Mouse (Mus musculus) mouse embryonic stem cell (cell line): ENCODE results near the gene Ufc1.

Experiments used
- in situ Hi-C, 2 experiments: fragments of 300-500 bp; cut with MboI; formaldehyde crosslinking; loops; 1 replicate in 1 of 2; 3 replicates in 1 of 2; pipeline ENCODE4 v1.14.3; 2019 to 2020; ENCODE audit warnings: low sequenced_read_pairs in 2 of 2, low pct_unique_long_range_greater_than_20kb in 1 of 2, mixed read lengths in 1 of 2; ENCODE audit not compliant: unreplicated experiment in 1 of 2

Ufc1 gene

DNA sequence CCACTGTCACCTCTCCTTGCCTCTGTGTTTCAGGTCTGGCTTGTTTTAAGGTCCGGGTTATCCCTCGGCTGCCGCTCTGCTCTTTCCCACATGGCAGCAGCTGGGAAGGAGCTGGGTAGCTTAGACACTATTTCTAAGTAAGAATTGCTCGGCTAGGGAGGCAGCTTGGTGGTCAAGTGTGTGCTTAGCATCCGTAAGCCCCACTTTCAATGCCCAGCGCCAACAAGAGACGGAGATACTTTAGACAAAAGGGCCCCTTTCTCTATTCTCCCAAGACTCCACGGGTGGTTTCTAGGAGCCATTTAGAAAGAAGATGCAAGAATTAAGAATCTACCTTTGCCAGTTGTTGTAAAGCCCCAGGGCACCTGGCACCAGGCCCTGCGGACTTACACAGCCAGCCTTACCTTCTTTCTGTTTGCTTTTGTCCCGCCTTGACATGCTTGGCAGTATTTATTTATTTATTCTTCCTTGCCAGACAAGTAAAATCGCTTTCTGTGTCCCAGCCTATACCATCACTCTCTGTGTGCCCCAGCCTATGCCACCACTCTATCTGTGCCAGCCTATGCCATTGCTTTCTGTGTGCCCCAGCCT is 19.6 kb downstream of the Ufc1 start:
- in situ Hi-C loops = no loop called here

DNA sequence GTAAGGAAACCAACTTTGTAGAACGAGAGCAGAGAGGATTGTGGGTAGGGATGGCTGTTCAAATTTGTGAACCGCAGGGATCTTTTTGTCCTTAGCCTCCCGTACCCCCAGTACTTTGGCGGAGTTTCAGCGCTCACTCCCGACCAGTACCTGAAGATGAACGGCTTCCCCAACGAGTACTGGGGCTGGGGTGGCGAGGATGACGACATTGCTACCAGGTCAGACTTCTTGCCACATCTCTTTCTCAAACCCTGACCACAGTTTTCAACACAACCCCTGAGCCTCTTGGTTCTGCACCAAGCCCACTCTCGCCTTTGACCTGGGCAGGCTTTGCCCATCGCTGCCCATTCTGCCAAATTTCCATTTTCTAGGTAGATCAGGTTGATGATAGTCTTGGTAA is 20.7 kb downstream of the Ufc1 start:
- in situ Hi-C loops = no loop called here

DNA sequence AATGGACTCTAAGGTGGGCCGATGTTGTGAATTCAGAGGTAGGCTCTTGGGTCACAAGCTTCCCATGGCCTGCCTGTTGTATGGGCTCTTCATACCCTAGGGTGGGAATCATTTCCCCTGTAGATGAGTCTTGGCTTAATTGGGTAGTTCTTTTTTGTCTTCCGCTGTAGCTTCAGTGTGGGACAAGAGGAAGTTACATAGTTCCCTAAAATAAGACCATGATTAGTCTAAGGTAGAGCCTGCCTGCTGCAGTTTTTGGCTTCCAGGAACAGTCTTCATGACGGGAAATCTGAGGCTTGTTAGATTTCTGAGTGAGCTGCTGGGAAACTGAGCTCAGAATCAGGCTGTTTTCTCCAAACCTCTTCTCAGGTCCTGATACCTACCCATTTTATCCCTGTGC is 22.7 kb downstream of the Ufc1 start:
- in situ Hi-C loops = no loop called here

DNA sequence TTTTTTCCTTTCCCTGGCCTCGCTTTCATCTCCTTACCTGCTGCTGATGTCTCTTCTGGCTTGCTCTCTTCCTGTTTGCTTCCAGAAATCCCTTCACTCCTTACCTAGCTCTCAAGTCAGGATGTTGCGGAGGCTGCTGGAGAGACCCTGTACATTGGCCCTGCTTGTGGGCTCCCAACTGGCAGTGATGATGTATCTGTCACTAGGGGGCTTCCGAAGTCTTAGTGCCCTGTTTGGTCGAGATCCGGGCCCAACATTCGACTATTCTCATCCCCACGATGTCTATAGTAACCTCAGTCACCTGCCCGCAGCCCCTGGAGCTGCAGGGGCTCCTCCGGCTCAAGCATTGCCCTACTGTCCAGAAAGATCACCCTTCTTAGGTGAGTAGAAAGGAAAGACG is 23.2 kb downstream of the Ufc1 start:
- in situ Hi-C loops = no loop called here

DNA sequence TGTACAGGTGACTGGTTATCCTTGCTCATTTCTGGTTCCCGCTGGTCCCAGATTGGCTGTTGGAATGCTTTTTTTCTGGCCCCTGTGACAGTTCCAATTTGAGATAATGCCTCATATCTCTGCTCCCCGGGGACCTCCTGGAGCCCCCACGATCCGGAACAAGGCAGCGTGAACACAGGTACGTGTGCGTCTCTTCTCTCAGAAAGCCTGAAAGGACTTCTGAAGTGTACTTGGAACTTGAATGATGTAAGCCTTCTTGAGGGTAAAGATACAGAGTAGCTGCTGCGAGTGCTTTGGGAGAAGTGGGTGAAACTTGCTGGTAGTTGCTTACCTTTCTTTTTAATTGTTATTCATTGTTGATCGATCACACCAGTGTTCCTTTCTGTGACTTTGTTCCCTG is 23.6 kb downstream of the Ufc1 start:
- in situ Hi-C loops = no loop called here

DNA sequence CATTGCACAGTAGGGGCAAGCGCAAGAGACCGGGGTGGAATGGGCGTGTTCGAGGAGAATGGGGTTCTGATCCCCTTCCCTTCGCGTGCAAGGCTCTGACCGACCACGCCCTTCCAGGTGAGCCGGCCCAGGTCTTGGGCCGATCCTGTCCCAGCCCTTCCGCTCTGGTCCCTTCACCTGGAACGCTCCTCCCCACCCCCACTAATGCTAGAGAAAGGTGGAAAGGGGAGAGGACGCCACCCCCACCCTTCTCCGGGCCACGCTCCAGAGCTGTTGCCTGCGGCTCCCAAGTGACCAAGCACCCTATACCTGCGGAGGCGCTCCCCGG is 24.3 kb downstream of the Ufc1 start:
- in situ Hi-C loops = no loop called here

DNA sequence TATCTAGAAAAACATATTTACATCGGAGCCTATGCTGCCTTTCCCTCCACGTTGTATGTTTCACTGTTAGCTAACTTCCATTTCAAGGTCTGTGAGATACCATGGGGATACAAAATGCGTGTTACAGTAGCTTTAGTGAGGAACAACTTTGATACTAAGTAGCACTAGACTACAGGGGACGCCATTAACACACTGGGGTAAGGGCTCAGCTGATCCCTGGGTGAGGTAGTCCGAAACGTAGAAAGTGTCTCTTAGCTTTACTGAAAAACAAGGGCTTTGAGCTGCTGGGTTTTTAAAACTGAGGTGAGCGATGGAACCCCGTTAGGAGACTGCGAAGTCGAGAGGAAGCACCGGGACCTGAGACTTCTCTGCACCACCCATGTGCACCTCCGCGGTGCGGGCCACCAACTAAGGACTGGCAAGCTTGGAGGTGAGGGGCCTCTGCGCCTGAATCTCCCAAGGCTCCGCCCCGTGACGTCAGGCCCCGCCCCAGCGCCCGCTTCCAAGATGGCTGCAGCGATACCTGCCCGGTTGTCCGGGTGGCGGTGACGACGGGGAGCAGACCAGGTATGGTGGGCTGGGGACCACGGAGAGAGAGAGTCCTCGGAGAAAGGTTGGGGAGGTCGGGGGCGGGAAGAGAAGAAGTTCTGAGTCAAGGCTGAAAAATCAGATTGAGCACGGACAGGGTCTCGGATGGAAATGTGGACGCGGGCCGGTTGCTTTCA is 24.8 kb downstream of the Ufc1 start, which contains the start of gene B4galt3:
Gene B4galt3 (plus strand): TSS at position 481 of the 725 bp plus-strand sequence.
- in situ Hi-C loops = no loop called here

DNA sequence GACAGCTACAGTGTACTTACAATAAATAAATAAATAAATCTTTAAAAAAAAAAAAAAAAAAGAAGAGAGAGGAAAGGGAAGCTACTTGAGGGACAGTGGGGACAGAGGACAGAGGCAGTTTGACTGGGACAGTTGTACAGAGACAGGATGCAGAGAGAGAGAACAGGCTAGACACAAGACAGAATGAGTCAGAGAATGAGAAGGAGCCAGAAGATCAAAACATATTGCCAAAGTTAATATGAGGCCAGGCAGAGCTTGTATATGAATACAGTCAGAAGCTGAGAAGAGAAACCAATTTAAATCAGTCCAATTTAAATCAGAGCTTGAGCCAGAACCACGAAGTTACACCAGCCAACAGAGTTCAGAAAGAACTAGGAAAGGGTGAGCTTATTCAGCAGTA is 26.5 kb downstream of the Ufc1 start:
- in situ Hi-C loops = no loop called here

DNA sequence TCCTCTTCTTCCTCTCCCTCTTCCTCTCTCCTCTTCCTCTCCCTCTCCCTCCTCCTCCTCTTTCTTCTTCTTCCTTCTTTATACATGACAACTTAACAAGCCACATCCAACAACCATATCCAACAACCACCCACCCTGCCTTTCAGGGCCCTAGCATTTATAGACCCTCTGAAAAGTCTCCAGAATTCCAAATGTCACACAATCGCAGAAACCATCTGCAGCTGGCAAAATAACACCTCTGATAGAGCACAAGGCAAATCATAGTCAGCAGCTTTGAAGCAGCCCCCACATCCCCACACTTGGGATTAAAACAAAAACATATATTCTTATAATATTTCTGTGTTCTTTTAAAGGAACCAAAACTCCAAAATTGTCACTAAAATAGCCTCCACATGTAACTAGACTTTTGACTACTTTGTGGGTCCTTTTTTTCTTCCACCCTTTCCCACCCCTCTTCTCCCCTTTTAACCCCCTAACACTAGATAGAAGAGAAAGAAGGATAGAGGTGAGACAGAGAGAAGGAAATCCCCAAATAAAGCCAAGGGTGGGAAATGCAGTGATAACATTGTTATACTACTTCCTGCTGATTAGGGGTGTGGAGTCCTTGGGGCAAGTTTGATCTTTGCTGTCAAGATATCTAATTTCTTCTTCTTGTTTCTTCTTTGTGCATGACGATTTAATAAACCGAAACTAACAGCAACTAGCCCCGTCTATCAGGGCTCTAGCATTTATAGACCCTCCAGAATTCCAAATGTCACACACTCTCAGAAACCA is 28.7 kb downstream of the Ufc1 start:
- in situ Hi-C loops = no loop called here

DNA sequence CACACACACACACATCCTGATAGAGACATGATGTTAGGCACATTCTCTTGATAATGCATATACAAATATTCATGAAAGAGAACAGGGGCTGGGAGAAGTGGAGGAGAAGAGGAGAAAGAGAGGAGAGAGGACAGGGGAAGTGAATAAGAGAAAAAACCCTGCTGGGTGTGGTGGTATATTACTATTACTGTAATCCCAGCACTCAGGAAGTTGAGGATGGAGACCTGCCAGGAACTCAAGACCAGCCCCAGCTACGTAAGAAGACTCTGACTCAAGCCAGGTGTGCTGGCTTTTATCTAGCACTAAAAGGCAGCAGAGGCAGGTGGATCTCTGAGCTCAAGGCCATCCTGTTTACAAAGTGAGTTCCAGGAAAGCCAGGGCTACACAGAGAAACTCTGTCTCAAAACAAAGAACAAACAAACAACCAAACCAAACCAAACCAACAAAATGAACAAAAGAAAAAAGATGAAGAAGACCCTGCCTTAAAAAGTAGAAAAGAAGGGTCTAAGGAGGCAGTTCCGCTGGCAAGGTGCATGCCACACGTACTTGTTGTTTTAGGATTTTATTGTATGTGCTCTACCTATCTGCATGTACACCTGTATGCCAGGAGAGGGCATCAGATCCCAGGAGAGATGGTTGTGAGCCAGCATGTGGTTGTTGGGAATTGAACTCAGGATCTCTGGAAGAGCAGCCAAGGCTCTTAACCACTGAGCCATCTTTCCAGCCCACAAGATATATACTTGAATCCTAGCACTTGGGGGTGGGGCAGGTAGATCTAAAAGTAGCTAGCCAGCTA is 31.0 kb downstream of the Ufc1 start:
- in situ Hi-C loops = no loop called here

DNA sequence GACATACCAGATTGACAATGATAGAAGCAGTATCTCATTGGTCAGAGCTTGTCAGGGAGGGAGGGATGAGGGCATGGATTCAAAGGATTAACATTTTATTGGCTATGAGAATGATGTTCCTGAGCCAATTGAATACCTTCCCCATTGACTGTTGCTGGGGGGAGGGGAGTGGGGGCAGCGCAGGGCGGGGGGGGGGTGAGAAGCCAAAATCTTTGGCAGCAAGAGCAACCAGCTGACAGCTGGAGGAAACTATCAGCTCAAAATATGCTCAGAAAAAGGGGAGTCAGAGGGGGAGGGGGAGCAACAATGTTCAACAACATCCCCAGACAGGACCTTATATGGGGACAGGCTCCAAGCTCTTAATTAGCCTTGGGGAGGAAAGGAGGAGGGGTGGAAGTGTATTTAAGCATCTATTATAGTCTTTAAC is 31.6 kb downstream of the Ufc1 start:
- in situ Hi-C loops = no loop called here

DNA sequence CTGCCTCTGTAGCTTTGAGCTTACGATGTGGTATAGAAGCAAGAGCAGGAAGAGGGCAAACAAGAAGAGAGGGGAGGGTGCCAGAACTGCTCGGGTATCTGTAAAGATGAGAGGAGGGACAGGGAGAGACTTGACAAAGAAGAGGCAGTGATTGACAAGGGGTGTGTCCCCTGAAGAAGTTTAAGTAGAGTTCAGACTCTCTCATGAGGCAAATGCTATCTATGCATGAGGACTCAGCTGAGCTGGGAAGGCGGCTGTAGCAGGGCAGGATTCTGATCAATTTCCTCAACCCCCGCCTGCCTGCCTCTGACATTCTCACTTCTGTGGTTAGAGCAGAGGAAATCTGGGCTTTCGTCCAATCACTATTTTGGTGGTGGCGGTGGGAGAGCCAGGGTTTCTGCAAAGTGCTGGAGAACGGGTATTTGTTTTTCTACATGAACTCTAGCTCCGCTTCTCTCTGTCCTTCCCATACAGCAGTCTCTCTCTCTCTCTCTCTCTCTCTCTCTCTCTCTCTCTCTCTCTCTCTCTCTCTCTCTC is 32.2 kb downstream of the Ufc1 start:
- in situ Hi-C loops = no loop called here

DNA sequence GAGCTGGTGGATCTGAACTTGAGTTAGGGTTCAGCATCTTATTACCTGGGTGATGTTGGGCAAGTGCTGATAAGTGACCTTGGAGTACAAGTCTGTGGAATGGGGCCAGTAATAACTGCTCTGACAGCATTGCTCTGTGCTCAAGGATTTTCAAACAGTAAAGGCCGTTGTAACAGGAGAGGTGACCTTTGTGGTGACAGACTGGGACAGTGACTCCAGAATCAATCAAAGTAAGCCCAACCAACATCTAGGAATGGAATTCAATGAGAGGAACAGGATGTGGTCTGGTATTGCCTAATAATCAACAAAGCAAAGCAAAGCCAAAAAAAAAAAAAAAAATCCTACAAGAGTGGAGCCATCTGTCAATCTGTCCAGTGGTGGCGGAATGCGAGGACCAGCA is 34.5 kb downstream of the Ufc1 start:
- in situ Hi-C loops = no loop called here

DNA sequence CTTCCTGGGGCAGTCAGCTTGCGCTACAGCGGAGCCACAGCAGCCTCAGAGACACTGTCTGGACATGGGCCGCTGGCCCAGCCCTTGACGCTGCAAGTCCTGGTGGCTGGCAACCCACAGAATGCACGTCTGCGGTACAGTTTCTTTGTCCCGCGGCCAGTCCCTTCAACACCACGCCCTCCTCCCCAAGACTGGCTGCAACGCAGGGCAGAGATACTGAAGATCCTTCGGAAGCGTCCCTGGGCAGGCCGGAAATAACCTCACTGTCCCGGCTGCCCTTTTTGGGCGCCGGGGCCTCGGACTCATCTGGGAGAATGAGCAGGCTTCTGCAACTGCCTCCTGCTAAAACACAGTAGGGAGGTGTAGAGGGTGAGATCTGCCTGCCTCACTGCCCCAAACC is 35.9 kb downstream of the Ufc1 start:
- in situ Hi-C loops = no loop called here

DNA sequence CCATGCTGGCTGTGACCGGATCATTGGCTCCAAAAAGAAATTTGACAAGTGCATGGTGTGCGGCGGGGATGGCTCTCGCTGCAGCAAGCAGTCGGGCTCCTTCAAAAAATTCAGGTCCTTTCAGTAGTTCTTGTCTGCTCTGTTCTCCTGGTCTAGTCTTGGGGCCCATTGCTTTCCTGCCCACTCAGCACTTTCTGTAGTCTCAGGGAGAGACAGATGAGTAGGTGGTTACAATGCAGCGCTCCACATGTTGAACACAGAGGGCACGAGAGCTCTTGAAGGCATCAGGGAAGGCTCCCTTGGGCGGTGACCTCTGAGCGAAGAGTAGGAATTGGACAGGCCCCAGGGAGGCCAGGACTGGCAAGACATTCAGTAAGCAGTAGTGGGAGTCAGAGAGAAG is 37.0 kb downstream of the Ufc1 start:
- in situ Hi-C loops = no loop called here

DNA sequence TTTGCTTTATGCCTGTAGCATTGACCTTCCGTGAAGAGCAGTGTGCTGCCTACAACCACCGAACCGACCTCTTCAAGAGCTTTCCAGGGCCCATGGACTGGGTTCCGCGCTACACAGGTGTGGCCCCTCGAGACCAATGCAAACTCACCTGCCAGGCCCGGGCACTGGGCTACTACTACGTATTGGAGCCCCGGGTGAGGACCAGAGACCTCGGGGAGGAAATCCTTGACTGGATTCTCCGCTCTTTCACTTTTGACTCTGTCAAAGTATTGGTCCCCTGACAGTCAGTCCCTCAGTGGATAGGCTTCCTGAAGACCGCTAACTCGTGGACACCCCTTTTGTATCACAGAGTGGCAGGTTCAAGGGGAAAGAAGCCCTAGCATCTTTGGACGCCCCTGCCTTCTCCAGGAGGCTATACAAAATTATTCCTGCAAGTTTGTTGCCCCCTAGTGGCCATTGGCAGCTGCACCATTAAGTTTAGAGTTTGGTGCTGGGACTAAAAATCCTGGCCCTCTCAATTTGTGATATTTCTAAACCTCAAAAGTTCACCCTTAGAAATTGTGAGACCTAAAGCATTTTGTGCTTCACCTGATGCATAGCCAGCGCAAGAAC is 37.8 kb downstream of the Ufc1 start:
- in situ Hi-C loops = no loop called here

DNA sequence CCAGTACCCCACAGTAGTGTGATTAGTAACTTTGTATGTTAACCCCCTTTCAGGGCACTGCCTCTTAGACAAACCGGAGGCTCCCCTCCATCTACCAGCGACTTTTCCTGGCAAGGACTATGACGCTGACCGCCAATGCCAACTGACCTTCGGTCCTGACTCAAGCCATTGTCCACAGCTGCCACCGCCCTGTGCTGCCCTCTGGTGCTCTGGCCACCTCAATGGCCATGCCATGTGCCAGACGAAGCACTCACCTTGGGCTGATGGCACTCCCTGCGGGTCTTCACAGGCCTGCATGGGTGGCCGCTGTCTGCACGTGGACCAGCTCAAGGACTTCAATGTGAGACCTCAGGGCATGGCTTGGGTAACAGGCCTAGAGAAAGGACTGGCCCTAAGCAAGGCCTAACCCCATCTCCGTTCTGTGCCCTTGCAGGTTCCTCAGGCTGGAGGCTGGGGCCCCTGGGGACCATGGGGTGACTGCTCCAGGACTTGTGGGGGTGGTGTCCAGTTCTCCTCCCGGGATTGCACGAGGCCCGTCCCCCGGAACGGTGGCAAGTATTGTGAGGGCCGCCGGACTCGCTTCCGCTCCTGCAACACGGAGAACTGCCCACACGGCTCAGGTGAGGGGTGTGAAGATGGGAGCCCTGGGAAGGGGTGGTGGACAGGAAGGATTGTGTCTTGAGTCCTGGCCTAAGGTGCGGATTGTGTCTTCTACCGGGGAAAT is 38.6 kb downstream of the Ufc1 start:
- in situ Hi-C loops = no loop called here

DNA sequence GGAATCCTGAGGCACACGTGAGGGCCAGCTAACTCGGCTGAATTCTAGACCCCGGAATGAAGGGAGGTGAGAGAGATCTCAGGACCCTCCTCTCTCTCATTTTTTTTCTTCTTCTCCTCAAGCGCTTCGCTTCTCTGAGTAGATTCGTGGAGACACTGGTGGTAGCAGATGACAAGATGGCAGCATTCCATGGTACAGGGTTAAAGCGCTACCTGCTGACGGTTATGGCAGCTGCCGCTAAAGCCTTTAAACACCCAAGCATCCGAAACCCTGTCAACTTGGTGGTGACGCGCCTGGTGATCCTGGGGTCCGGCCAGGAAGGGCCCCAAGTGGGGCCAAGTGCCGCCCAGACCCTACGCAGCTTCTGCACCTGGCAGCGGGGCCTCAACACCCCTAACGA is 42.4 kb downstream of the Ufc1 start:
- in situ Hi-C loops = no loop called here
